Mouse (Mus musculus) hindbrain, embryonic 12.5 days (tissue): ENCODE data around the gene Tmem198. TPM values are rescaled to one million over a fixed set of nuclear protein-coding genes. Genes with fewer than 3 reads are reported as not detected.
A peak's percentile ranks its signal among the peaks of the same experiment; 100 is the strongest.

ENCODE experiments used
- ATAC-seq: fragments of 200-750 bp; cut with Nextera tagmentation; 2 replicates; pipeline ENCODE4 v1.8.0; 2017; ENCODE audit warnings: moderate TSS enrichment; ENCODE audit not compliant: low FRiP score
- H3K27ac ChIP-seq: fragments of 300-500 bp; sonication (generic); 2 replicates; pipeline ENCODE4 v1.5.1; 2016; ENCODE audit warnings: mild to moderate bottlenecking
- H3K27me3 ChIP-seq: fragments of 300-500 bp; sonication (generic); 2 replicates; pipeline ENCODE4 v1.6.1; 2016; ENCODE audit warnings: mild to moderate bottlenecking
- H3K36me3 ChIP-seq: fragments of 300-500 bp; sonication (generic); 2 replicates; pipeline ENCODE4 v1.6.1; 2016; ENCODE audit warnings: mild to moderate bottlenecking
- H3K4me1 ChIP-seq: fragments of 300-500 bp; sonication (generic); 2 replicates; pipeline ENCODE4 v1.6.1; 2016
- H3K4me2 ChIP-seq: fragments of 300-500 bp; sonication (generic); replicated peaks from 2 replicates; pipeline ENCODE4 v1.6.1; 2016; ENCODE audit warnings: mild to moderate bottlenecking
- H3K4me3 ChIP-seq: fragments of 300-500 bp; sonication (generic); 2 replicates; pipeline ENCODE4 v1.5.1; 2016; ENCODE audit warnings: mild to moderate bottlenecking
- H3K9ac ChIP-seq: fragments of 300-500 bp; sonication (generic); 2 replicates; pipeline ENCODE4 v1.6.1; 2016; ENCODE audit warnings: mild to moderate bottlenecking, moderate library complexity
- H3K9me3 ChIP-seq: fragments of 300-500 bp; sonication (generic); replicated peaks from 2 replicates; pipeline ENCODE4 v1.6.1; 2016; ENCODE audit warnings: mild to moderate bottlenecking
- whole genome bisulfite sequencing: fragments of 180-500 bp; shearing (Covaris S2); methylation state at CpG from one replicate; pipeline ENCODE4 v1.1.7; 2016; 5-methylcytosine and 5-hydroxymethylcytosine counted together
- polyA plus RNA-seq: library from polyadenylated mRNA; unstranded; fragments of >200 nt; fragmentation: Nextera tagmentation; extraction: Ambion mirVana; gene quantifications from 2 replicates; pipeline ENCODE4 v1.2.1, GENCODE M21; 2016

Gene Tmem198
- polyA plus RNA-seq, 1 experiment from 2014 or later = 25.7 TPM

GRCm38 (mm10) chr1:75494878-75495548 lies 15.7 kb downstream of the Tmem198 start:
- Histone ChIP-seq H3K27ac (no peak overlapping the region), H3K4me3 (no peak overlapping the region), H3K9ac (no peak overlapping the region), H3K27me3 (peaks cover 20% of the 10 kb centered on the region), H3K4me2 (no peak overlapping the region), H3K36me3 (peaks cover 38% of the 10 kb centered on the region), H3K4me1 (peaks cover 3% of the 10 kb centered on the region; the same call in 1 of the 2 replicates), H3K9me3 (no peaks in the 10 kb centered on the region)
- ATAC-seq = no peak
- WGBS = 54% methylated on average over 12 of the region's 12 CpGs

GRCm38 (mm10) chr1:75498897-75499296 lies 19.6 kb downstream of the Tmem198 start:
- peaks cover 63% of the 10 kb centered on the region for H3K36me3 ChIP-seq
- 89% methylated on average over 4 of the region's 4 CpGs for WGBS

DNA sequence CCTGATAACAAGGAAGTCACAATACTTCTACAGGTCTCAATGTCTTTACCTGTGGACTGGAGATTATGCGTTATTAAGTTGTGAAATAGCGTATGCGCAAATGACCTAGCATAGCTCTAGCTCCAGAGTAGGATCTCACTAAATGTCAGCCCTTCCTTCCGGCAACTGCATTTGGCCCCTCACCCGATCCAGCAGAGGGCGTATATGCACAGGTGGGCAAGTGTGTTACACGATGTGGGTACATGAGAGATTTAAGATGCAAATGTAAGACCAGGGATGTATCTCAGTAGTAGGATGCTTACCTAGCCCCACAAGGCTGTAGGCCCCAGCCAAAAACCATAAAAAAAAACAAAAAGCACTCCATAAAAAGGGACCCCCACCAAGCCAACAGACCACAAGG lies 20.1 kb downstream of the Tmem198 start:
- Histone ChIP-seq H3K27ac (no peak overlapping the region), H3K4me3 (no peak overlapping the region), H3K4me2 (no peak overlapping the region), H3K9me3 (no peaks in the 10 kb centered on the region), H3K36me3 (peaks cover 63% of the 10 kb centered on the region), H3K9ac (no peak overlapping the region), H3K27me3 (peaks cover 10% of the 10 kb centered on the region), H3K4me1 (peaks cover 6% of the 10 kb centered on the region)
- no peak for ATAC-seq
- 84% methylated on average over 7 of the region's 7 CpGs for WGBS

More at GRCm38 (mm10) chr1:75498897-75499296, 19.6 kb downstream of the Tmem198 start:
- peaks cover 5% of the 10 kb centered on the region for H3K27me3 ChIP-seq
- H3K4me3 ChIP-seq = no peak overlapping the region
- no peak overlapping the region for H3K4me2 ChIP-seq
- no peak for ATAC-seq
- no peak overlapping the region for H3K9ac ChIP-seq
- no peaks in the 10 kb centered on the region for H3K9me3 ChIP-seq
- H3K27ac ChIP-seq = no peak overlapping the region
- peaks cover 3% of the 10 kb centered on the region; the same call in 1 of the 2 replicates for H3K4me1 ChIP-seq

- Histone ChIP-seq H3K4me2 (no peak overlapping the region), H3K27me3 (peaks cover 17% of the 10 kb centered on the region), H3K4me1 (peaks cover 20% of the 10 kb centered on the region), H3K36me3 (peaks cover 58% of the 10 kb centered on the region), H3K9ac (no peak overlapping the region), H3K4me3 (no peak overlapping the region), H3K27ac (no peak overlapping the region), H3K9me3 (no peaks in the 10 kb centered on the region)
- no peak for ATAC-seq
- 95% methylated on average over 9 of the region's 9 CpGs for WGBS
These were observed 22.6 kb downstream of the Tmem198 start for GRCm38 (mm10) chr1:75501905-75502304.

- H3K9me3 ChIP-seq = no peaks in the 10 kb centered on the region
- WGBS = 91% methylated on average over 24 of the region's 25 CpGs
- H3K4me3 ChIP-seq = no peak overlapping the region
- H3K36me3 ChIP-seq = peaks cover 48% of the 10 kb centered on the region
- H3K9ac ChIP-seq = no peak overlapping the region
- no peak for ATAC-seq
- no peak overlapping the region for H3K4me2 ChIP-seq
- no peak overlapping the region for H3K27ac ChIP-seq
- peaks cover 24% of the 10 kb centered on the region for H3K4me1 ChIP-seq
- peaks cover 29% of the 10 kb centered on the region for H3K27me3 ChIP-seq
These were observed 23.8 kb downstream of the Tmem198 start for GRCm38 (mm10) chr1:75502945-75503650.

- 65% methylated on average over 23 of the region's 23 CpGs for WGBS
- H3K36me3 ChIP-seq = peaks cover 43% of the 10 kb centered on the region
- no peak for ATAC-seq
- H3K4me3 ChIP-seq = no peak overlapping the region
- no peak overlapping the region; the same call in 1 of the 2 replicates for H3K4me2 ChIP-seq
- H3K4me1 ChIP-seq = peaks cover 24% of the 10 kb centered on the region
- no peak overlapping the region for H3K27ac ChIP-seq
- no peak overlapping the region for H3K9ac ChIP-seq
- peaks cover 29% of the 10 kb centered on the region for H3K27me3 ChIP-seq
- no peaks in the 10 kb centered on the region for H3K9me3 ChIP-seq
These were observed 24.3 kb downstream of the Tmem198 start for GRCm38 (mm10) chr1:75503651-75503980.

DNA sequence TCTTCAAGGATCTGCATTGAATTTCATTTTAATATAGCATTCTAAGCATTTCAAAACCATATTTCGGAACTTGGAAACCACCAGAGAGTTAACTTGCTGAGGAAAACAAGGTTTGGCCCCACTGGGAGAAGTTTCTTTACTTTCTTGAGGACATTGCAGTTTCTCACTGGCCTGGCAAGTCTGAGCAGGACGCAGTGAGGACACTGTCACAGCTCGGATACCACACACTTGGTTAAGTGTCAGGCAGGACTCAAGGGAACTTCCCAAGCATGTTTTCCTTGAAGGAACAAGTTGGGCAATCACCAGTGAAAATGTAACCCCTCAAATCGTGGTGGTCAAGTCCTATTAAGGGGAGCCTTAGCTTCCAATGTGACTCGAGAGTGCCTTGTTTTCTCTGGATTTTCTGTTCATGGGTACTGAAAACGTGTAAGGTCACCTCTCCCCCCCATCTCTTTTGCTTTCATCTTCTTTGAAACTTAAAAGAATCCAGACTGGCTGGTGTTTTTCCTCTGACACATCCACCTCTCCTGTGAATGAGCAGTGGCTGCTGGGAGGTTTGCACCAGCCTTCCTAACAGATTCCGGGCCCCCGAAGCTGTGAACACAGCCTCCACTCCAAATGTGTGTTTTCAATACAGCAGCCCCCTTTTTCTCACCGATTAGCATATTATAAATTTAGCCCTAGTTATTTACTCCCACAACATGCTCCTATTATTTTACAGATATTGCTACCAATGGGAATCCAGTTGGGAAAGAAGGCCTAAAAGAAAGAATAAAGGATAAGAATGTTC lies 25.1 kb downstream of the Tmem198 start:
- H3K27me3 ChIP-seq = peaks cover 37% of the 10 kb centered on the region
- peak overlapping the region; percentile 92 for H3K4me2 ChIP-seq
- H3K4me1 ChIP-seq = peaks cover 24% of the 10 kb centered on the region
- 59% methylated on average over 9 of the region's 9 CpGs for WGBS
- H3K4me3 ChIP-seq = peak overlapping the region; percentile 79
- no peak for ATAC-seq
- peaks cover 35% of the 10 kb centered on the region for H3K36me3 ChIP-seq
- H3K27ac ChIP-seq = 0 out of 2 replicates have a peak overlapping the region, but pooled peaks have one; percentile 89
- H3K9ac ChIP-seq = 0 out of 2 replicates have a peak overlapping the region, but pooled peaks have one; percentile 96
- no peaks in the 10 kb centered on the region for H3K9me3 ChIP-seq

- WGBS = under 1% methylated on average over 84 of the region's 84 CpGs
- Histone ChIP-seq H3K4me2 (peak overlapping the region; percentile 92), H3K4me1 (peaks cover 24% of the 10 kb centered on the region), H3K27me3 (peaks cover 43% of the 10 kb centered on the region), H3K9ac (peak overlapping the region; percentile 96), H3K9me3 (no peaks in the 10 kb centered on the region), H3K36me3 (peaks cover 28% of the 10 kb centered on the region), H3K4me3 (peak overlapping the region; percentile 79), H3K27ac (peak overlapping the region; percentile 89)
- ATAC-seq = peak; percentile 73
These were observed 26.0 kb downstream of the Tmem198 start for GRCm38 (mm10) chr1:75505159-75505955.

GRCm38 (mm10) chr1:75505956-75506831 lies 26.9 kb downstream of the Tmem198 start, which contains the start of gene Obsl1:
Gene Obsl1, minus strand, starts transcription at chr1:75506452.
- peak within 1 kb of the TSS; percentile 96 for H3K9ac ChIP-seq
- no peaks in the 10 kb centered on the region for H3K9me3 ChIP-seq
- peak within 1 kb of the TSS; percentile 89 for H3K27ac ChIP-seq
- peak within 1 kb of the TSS; percentile 92 for H3K4me2 ChIP-seq
- peaks cover 43% of the 10 kb centered on the region for H3K27me3 ChIP-seq
- peak within 1 kb of the TSS; percentile 79 for H3K4me3 ChIP-seq
- H3K36me3 ChIP-seq = peaks cover 19% of the 10 kb centered on the region
- peak; percentile 80 for ATAC-seq
- WGBS = 1% methylated on average over 64 of the region's 65 CpGs
- peaks cover 24% of the 10 kb centered on the region for H3K4me1 ChIP-seq

DNA sequence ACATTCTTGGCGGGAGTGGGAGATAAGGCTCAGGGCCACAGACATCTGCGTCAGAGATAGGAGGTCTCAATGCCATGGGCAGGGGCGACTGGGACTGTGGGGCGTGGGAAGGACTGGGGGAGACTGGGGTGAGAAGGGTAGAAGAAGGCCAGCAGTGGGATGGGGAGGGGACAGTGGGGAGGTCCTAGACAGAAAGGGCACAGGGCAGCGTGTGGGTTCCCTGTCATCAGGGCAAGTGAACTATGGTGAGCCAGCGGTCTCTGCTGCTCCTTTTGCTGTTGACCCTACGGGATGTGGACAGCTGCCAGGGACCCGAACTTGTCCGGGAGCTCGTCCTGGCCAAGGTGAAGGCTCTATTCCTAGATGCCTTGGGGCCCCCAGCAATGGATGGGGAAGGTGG lies 27.7 kb downstream of the Tmem198 start, which contains the start of gene Inha:
TSS of gene Inha (plus strand) at position 72 of the 400 bp plus-strand sequence.
- Histone ChIP-seq H3K27ac (peak within 1 kb of the TSS; percentile 89), H3K4me1 (peaks cover 32% of the 10 kb centered on the region), H3K4me2 (peak within 1 kb of the TSS; percentile 92), H3K27me3 (peaks cover 43% of the 10 kb centered on the region), H3K9ac (peak within 1 kb of the TSS; percentile 96), H3K4me3 (peak within 1 kb of the TSS; percentile 79), H3K9me3 (no peaks in the 10 kb centered on the region), H3K36me3 (peaks cover 11% of the 10 kb centered on the region)
- 73% methylated on average over 10 of the region's 10 CpGs for WGBS
- no peak for ATAC-seq

DNA sequence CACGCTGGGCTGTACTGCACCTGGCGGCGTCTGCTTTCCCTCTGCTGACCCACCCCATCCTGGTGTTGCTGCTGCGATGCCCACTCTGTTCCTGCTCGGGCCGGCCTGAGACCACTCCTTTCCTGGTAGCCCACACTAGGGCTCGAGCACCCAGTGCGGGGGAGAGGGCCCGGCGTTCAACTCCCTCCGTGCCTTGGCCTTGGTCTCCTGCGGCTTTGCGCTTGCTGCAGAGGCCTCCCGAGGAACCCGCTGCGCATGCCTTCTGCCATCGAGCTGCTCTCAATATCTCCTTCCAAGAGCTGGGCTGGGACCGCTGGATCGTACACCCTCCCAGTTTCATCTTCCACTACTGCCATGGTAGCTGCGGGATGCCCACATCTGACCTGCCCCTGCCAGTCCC lies 30.3 kb downstream of the Tmem198 start:
- Histone ChIP-seq H3K9me3 (no peaks in the 10 kb centered on the region), H3K36me3 (no peaks in the 10 kb centered on the region), H3K9ac (no peak overlapping the region), H3K4me1 (peaks cover 28% of the 10 kb centered on the region), H3K4me2 (no peak overlapping the region), H3K27me3 (peaks cover 31% of the 10 kb centered on the region), H3K4me3 (no peak overlapping the region), H3K27ac (no peak overlapping the region)
- WGBS = 57% methylated on average over 20 of the region's 20 CpGs
- ATAC-seq = no peak
